Mouse (Mus musculus): Measurements from ENCODE around the gene Prkaca.

DNA sequence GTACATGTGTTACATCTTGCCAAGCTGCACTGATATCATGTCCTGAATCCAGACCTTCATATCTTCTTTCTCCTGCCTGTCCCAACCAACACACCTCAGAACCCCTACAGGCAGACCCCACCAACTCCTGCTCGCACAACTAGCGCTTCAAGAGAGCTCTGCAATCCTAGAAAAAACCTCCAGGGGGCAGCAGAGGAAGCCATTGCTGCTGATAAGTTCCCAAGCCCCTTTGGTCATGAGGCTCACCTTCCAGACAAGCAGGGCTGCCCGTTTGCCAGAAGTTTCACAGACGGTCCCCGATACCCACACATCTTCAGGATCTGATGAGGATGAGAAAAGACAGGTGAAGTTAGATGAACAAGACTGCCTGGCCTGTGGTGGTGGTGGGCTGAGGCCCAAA is 66.3 kb downstream of the Prkaca start:
- TF ChIP-seq CTCF (IDR thresholded peaks at IDR 0.05; ENCODE audit: extremely low read depth, insufficient read depth, low read length) (peak; percentile 80), POLR2A (IDR thresholded peaks at IDR 0.05; ENCODE audit: extremely low read depth, insufficient read depth, low read length) (no peak)
